Mouse (Mus musculus) intestine, embryonic 14.5 days (tissue): ENCODE data around the gene Syn1. TPM values are rescaled to one million over a fixed set of nuclear protein-coding genes. Genes with fewer than 3 reads are reported as not detected.

Experiments
- ATAC-seq: fragments of 200-750 bp; cut with Nextera tagmentation; replicated peaks from 2 replicates; pipeline ENCODE4 v1.8.0; 2017; ENCODE audit warnings: low read depth, moderate number of reproducible peaks, moderate TSS enrichment, moderate library complexity; ENCODE audit not compliant: low FRiP score, low TSS enrichment
- DNase-seq: peaks from one replicate; pipeline ENCODE4 v3.0.0-alpha.2; 2018; ENCODE audit warnings: low spot score
- H3K27ac ChIP-seq: fragments of 300-500 bp; sonication (generic); 2 replicates; pipeline ENCODE4 v1.5.1; 2014; ENCODE audit warnings: low read depth, mild to moderate bottlenecking, control low read depth
- H3K27me3 ChIP-seq: fragments of 300-500 bp; sonication (generic); replicated peaks from 2 replicates; pipeline ENCODE4 v1.6.1; 2014; ENCODE audit warnings: low read length, control low read depth; ENCODE audit not compliant: control insufficient read depth, insufficient read depth
- H3K36me3 ChIP-seq: fragments of 300-500 bp; sonication (generic); 2 replicates; pipeline ENCODE4 v1.6.1; 2014; ENCODE audit warnings: low read length, control low read depth; ENCODE audit not compliant: control insufficient read depth, insufficient read depth
- H3K4me1 ChIP-seq: fragments of 300-500 bp; sonication (generic); replicated peaks from 2 replicates; pipeline ENCODE4 v1.6.1; 2014; ENCODE audit warnings: low read length, control low read depth, mixed read lengths; ENCODE audit not compliant: control insufficient read depth, insufficient read depth
- H3K4me2 ChIP-seq: fragments of 300-500 bp; sonication (generic); 2 replicates; pipeline ENCODE4 v1.6.1; 2014; ENCODE audit warnings: low read length
- H3K4me3 ChIP-seq: fragments of 300-500 bp; sonication (generic); 2 replicates; pipeline ENCODE4 v1.5.1; 2014; ENCODE audit warnings: low read depth, low read length, control low read depth, mixed read lengths
- H3K9ac ChIP-seq: fragments of 300-500 bp; sonication (generic); 2 replicates; pipeline ENCODE4 v1.6.1; 2014; ENCODE audit warnings: mild to moderate bottlenecking, low read length
- H3K9me3 ChIP-seq: fragments of 300-500 bp; sonication (generic); 2 replicates; pipeline ENCODE4 v1.6.1; 2016; ENCODE audit warnings: low read length, control low read depth; ENCODE audit not compliant: control insufficient read depth
- WGBS: fragments of 180-500 bp; shearing (Covaris S2); extraction: QIAGEN DNeasy Blood & Tissue Kit; methylation state at CpG from one replicate; pipeline ENCODE4 v1.1.7; 2014; 5-methylcytosine and 5-hydroxymethylcytosine counted together
- polyA plus RNA-seq: library from polyadenylated mRNA; unstranded; fragments of >200 nt; fragmentation: Nextera tagmentation; extraction: Ambion mirVana; gene quantifications from 2 replicates; pipeline ENCODE4 v1.2.1, GENCODE M21; 2014

The Syn1 gene
- polyA plus RNA-seq, 1 experiment from 2014 or later, result 2.7 TPM

DNA sequence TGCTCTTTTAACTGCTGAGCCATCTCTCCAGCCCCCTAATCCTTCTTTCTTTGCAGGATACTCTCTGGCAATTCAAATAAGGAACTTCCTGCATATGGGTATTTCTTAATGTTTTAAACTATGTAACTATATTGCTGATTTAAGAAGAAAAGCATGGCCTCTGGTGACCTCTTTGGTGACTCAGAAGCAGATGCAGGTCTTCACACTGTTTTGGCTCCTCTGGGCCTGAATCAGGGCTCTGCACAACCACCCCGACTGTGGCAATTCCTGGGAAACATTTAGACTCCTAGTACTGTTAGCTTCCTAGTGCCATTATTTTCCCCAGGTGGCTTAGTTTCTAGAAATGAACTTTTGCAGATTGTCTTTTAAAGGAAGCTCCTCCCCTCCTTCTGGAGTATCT is 2.7 kb upstream of the Syn1 start:
- H3K4me2 ChIP-seq, result no peak overlapping the region
- H3K4me3 ChIP-seq, result no peak overlapping the region
- no peak overlapping the region for H3K9ac ChIP-seq
- H3K27me3 ChIP-seq, result no peaks in the 10 kb centered on the region
- H3K4me1 ChIP-seq, result no peaks in the 10 kb centered on the region
- 83% methylated on average over 1 of the region's 1 CpGs for WGBS
- H3K36me3 ChIP-seq, result no peaks in the 10 kb centered on the region
- DNase-seq, result no peak
- H3K27ac ChIP-seq, result no peak overlapping the region
- ATAC-seq, result no peak
- H3K9me3 ChIP-seq, result no peaks in the 10 kb centered on the region

DNA sequence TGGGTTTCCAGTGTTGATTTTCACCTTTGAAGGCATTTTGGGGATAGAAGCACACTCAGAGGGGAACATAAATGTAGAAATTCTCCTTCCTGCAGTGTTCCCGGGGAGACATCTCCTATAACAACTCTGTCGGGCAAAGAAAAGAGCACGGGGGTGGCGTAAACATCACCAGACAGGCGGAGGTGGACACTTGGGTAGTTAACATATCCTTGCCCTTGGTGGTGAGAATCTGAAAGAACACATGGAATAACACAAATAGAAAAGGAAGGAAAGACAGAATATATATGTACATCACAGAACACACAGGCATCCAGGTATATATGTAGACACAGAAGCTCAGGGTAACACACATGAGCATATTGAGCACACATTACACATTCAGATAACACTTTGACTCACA is 562 bp upstream of the Syn1 start:
- H3K4me1 ChIP-seq, result no peaks in the 10 kb centered on the region
- no peak overlapping the region for H3K9ac ChIP-seq
- H3K4me3 ChIP-seq, result no peak overlapping the region
- ATAC-seq, result no peak
- H3K4me2 ChIP-seq, result peak overlapping the region; percentile 64
- no peaks in the 10 kb centered on the region for H3K36me3 ChIP-seq
- no peak overlapping the region for H3K27ac ChIP-seq
- WGBS, result 43% methylated on average over 5 of the region's 5 CpGs
- no peak for DNase-seq
- H3K9me3 ChIP-seq, result no peaks in the 10 kb centered on the region
- H3K27me3 ChIP-seq, result no peaks in the 10 kb centered on the region

DNA sequence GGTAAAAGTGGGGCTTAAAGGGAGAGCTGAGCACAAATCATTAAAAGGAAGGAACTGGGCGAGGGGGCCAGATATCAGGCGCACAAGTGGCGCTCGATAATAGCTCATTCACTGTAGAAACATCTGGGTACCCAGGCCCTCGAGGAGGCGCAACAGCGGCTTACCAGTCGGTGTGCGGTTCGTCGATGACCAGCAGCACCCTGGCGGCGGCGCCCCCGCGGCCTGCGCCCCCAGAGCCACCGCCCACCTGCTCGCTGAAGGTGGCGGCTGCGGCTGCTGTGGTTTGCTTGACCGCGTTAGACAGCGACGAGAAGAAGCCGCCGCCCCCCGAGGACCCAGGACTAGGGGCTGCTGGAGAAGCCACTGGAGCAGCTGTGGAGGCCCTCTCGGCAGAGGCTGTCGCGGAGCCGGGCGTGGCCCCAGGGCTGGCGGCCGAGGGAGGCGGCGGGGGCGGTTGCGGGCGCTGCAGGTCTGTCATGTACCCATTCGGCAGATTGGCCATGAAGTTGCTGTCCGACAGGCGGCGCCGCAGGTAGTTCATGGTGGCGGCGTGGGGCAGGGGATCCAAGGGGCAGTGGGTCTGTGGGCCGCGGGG is 458 bp downstream of the Syn1 start:
- no peaks in the 10 kb centered on the region for H3K36me3 ChIP-seq
- no peaks in the 10 kb centered on the region for H3K4me1 ChIP-seq
- H3K9me3 ChIP-seq, result no peaks in the 10 kb centered on the region
- peak; percentile 55; the same call in 1 of the 2 replicates for ATAC-seq
- H3K4me3 ChIP-seq, result peak overlapping the region; percentile 36
- peak overlapping the region; percentile 64 for H3K4me2 ChIP-seq
- 13% methylated on average over 31 of the region's 49 CpGs for WGBS
- H3K27me3 ChIP-seq, result no peaks in the 10 kb centered on the region
- no peak for DNase-seq
- no peak overlapping the region for H3K27ac ChIP-seq
- 0 out of 2 replicates have a peak overlapping the region, but pooled peaks have one; percentile 16 for H3K9ac ChIP-seq

DNA sequence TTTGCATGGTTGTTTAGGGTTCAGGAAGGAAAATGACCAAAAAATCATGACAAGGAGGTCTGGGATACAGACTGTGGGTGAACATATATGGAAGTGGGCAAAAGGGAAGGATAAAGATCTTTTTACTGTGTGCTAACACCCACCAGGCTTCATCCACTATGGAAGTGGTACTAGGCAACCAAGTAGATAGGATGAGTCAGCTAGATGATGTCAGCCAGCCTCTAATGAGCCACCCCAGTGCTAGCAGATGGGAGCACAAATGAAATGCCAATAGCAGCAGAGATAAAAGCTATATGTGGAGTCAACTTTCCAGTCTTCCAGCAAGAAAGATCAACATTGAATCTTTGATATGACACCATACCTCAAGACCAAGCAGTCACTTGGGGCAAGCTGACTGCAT is 5.7 kb downstream of the Syn1 start:
- Histone ChIP-seq H3K4me1 (no peaks in the 10 kb centered on the region), H3K27me3 (no peaks in the 10 kb centered on the region), H3K9me3 (no peaks in the 10 kb centered on the region), H3K36me3 (no peaks in the 10 kb centered on the region), H3K9ac (no peak overlapping the region), H3K27ac (no peak overlapping the region), H3K4me2 (no peak overlapping the region), H3K4me3 (no peak overlapping the region)
- ATAC-seq, result no peak
- DNase-seq, result no peak

DNA sequence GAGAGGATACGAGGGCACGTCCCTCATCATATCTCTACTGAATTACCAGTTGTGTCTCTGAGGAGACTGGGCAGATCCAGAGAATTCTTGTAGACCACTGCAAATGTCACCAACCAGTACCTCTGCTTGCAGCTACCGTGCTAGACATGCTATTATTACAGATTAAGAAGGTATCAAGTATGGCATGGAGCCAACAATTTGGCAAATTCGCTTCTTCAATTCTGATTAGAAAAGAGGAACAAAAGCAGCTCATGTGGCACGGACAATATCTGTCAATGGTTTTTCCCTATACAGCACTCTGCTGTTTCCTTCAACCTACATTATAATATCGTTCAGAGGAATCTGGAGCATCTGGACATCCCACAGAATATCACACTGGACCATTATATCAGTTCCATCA is 7.1 kb downstream of the Syn1 start:
- Histone ChIP-seq H3K9ac (no peak overlapping the region), H3K36me3 (no peaks in the 10 kb centered on the region), H3K4me1 (no peaks in the 10 kb centered on the region), H3K27me3 (no peaks in the 10 kb centered on the region), H3K4me3 (no peak overlapping the region), H3K27ac (no peak overlapping the region), H3K4me2 (no peak overlapping the region), H3K9me3 (no peaks in the 10 kb centered on the region)
- ATAC-seq, result no peak
- no peak for DNase-seq
- 81% methylated on average over 6 of the region's 6 CpGs for WGBS

DNA sequence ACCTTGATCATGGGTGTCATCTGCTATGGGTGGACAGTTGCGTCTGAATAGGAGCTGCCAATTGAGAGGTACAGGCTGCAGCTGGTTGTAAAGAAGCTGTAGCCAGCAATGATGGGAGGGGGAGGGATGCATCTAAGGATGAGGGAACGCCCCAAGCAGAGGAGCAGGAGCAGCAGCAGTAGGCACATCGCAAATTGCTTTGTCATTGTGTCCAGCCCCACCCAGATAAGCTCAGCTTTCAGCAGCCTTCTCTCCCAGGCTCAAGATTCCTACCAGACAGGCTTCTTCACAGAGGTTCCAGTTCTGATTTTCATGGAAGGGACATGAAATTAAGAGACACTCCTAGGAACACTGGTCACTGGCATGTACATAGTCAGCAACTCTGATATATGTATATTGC is 10.7 kb downstream of the Syn1 start:
- H3K4me1 ChIP-seq, result no peaks in the 10 kb centered on the region
- H3K27ac ChIP-seq, result no peak overlapping the region
- no peaks in the 10 kb centered on the region for H3K36me3 ChIP-seq
- WGBS, result 35% methylated on average over 3 of the region's 3 CpGs
- H3K27me3 ChIP-seq, result no peaks in the 10 kb centered on the region
- H3K9me3 ChIP-seq, result no peaks in the 10 kb centered on the region
- DNase-seq (no peak), ATAC-seq (no peak)
- H3K4me3 ChIP-seq, result no peak overlapping the region
- H3K9ac ChIP-seq, result no peak overlapping the region
- H3K4me2 ChIP-seq, result no peak overlapping the region

DNA sequence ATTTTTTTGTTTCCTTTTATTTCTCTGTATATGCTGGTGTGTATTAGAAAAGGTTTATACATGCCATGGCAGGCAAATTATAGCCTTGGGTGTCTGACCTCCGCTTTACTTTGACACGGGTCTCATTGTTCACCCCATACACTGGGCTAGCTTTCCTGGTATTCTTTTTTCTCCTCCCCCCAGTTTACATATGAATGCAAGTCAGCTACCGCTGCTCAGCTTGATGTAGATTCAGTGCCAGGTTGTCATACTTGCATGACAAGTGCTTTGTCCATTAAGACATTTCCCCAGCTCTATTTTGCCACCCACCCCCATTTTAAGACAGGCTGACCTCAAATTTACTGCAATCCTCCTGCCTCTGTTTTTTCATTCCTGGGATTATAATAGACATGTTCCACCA is 45.6 kb downstream of the Syn1 start:
- 65% methylated on average over 3 of the region's 3 CpGs for WGBS
- H3K27me3 ChIP-seq, result no peaks in the 10 kb centered on the region
- H3K4me3 ChIP-seq, result no peak overlapping the region
- no peak overlapping the region for H3K27ac ChIP-seq
- no peak overlapping the region for H3K9ac ChIP-seq
- no peak overlapping the region for H3K4me2 ChIP-seq
- no peaks in the 10 kb centered on the region for H3K4me1 ChIP-seq
- ATAC-seq (no peak), DNase-seq (no peak)
- no peaks in the 10 kb centered on the region for H3K36me3 ChIP-seq
- H3K9me3 ChIP-seq, result no peaks in the 10 kb centered on the region

DNA sequence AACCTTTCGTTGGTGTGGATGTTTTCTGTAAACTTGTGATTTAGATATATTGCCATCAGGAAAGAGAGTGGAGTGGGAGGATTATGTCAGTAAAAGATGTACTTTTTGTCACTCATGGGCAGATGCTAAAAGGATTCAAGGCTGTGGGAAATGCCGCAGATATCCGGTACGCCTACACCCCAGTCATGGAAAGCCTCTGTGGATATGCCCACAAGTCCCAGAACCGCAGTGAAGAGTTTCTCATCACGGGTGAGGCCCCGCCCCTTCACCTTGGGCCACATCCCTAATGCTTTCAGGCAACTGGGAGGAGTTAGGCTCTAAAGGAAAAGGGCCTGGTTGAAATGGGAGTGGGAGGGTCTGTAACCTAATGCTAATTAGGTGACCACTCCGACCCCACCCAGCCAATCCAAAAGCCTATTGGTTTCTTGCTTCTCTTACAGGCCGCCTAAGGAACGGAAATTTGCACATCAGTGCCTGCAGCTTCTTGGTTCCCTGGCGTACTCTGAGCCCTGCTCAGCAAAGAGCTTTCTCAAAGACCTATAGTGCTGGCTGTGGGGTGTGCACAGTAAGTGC is 47.8 kb downstream of the Syn1 start:
- H3K36me3 ChIP-seq, result no peaks in the 10 kb centered on the region
- H3K27ac ChIP-seq, result no peak overlapping the region
- H3K4me3 ChIP-seq, result no peak overlapping the region
- H3K4me2 ChIP-seq, result no peak overlapping the region
- H3K9ac ChIP-seq, result no peak overlapping the region
- H3K9me3 ChIP-seq, result no peaks in the 10 kb centered on the region
- DNase-seq (no peak), ATAC-seq (no peak)
- H3K27me3 ChIP-seq, result no peaks in the 10 kb centered on the region
- WGBS, result 32% methylated on average over 11 of the region's 11 CpGs
- no peaks in the 10 kb centered on the region for H3K4me1 ChIP-seq

DNA sequence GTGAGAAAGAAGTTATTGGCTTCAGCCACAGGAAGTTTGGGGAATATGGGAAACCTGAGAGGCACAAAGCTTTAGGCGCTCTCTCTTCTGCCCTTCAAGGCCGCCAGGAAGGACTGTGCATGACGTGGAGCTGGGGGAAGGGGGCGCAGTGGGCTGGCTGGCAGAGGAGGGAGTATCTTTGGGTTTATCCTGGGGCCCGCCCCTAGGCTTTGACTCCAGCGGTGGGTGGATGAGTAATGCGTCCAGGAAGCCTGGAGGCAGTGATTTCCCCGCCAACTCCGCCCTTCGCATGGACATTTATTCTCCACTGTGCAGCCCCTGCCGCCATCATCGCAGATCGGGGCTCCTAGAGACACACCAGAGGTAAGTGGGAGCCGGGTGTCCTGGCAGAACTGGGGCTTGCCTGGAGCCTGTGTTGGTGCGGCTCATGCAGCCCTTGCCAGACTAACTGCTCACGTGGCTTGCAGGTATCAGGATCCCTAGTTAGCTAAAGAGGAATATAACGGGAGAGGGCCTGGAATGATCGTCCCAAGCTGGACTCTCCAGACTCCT is 50.8 kb downstream of the Syn1 start, which contains the start of gene Timp1:
Gene Timp1, plus strand, starts transcription at position 205 of the 552 bp plus-strand sequence.
- peak within 1 kb of the TSS; percentile 32 for H3K4me3 ChIP-seq
- 12% methylated on average over 18 of the region's 18 CpGs for WGBS
- H3K4me2 ChIP-seq, result peak within 1 kb of the TSS; percentile 48
- no peaks in the 10 kb centered on the region for H3K9me3 ChIP-seq
- no peaks in the 10 kb centered on the region for H3K4me1 ChIP-seq
- peak; percentile 84 for ATAC-seq
- H3K9ac ChIP-seq, result peak within 1 kb of the TSS; percentile 25; the same call in 1 of the 2 replicates
- DNase-seq, result peak; percentile 69
- no peaks in the 10 kb centered on the region for H3K27me3 ChIP-seq
- H3K36me3 ChIP-seq, result no peaks in the 10 kb centered on the region
- H3K27ac ChIP-seq, result no peak within 1 kb of the TSS
